Mouse (Mus musculus) C2C12 (cell line): ENCODE results near the gene Stx4a.

Experiments
- CTCF ChIP-seq: IDR thresholded peaks from one replicate; pipeline ENCODE4 v1.5.1; 2011; ENCODE audit not compliant: control insufficient read depth, insufficient read depth, insufficient read length
- MAX ChIP-seq: IDR thresholded peaks from one replicate; pipeline ENCODE4 v1.6.1; 2011; ENCODE audit warnings: mild to moderate bottlenecking, control low read depth
- USF1 ChIP-seq: IDR thresholded peaks from one replicate; pipeline ENCODE4 v1.6.1; 2011; ENCODE audit warnings: low read depth, mild to moderate bottlenecking, control low read depth, moderate library complexity

DNA sequence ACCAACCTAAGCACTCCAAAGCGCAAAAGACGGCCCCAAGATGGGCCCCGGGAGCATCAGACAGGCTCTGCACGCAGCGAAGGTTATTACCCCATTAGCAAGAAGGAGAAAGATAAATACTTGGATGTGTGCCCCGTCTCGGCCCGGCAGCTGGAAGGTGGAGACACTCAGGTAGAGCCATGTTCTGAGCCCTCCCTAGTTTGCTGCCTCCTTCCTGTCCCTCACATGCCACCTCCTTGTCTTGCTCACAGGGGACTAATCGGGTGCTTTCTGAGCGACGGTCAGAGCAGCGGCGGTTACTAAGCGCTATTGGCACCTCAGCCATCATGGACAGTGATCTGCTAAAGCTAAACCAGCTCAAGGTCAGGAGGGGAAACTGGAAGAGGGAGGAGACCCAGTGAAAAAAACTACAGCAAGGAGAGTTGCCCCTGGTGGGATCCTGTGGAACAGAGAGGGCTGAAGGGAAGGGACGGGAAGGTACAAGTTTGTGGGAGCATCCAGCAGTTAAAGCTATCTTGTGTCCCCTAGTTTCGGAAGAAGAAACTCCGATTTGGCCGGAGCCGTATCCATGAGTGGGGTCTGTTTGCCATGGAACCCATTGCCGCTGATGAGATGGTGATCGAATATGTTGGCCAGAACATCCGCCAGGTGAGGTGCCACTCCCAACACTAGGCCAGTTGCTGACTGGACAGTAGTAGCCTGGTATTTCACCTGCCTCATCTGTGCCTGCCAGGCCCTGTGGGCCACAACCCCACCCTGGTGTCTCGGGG, 26.8 kb upstream of the Stx4a start:
- TF ChIP-seq CTCF (no peak), MAX (no peak), USF1 (no peak)
